Mouse (Mus musculus) midbrain, embryonic 13.5 days (tissue): ENCODE results near the gene Nup214. TPM values are rescaled to one million over a fixed set of nuclear protein-coding genes. Genes with fewer than 3 reads are reported as not detected.
A peak's percentile ranks its signal among the peaks of the same experiment; 100 is the strongest.

Source experiments
- ATAC-seq: fragments of 200-750 bp; cut with Nextera tagmentation; 2 replicates; pipeline ENCODE4 v1.8.0; 2017; ENCODE audit warnings: mild to moderate bottlenecking, moderate TSS enrichment, moderate library complexity
- H3K27ac ChIP-seq: fragments of 300-500 bp; sonication (generic); 2 replicates; pipeline ENCODE4 v1.5.1; 2015; ENCODE audit warnings: inconsistent platforms, mild to moderate bottlenecking, moderate library complexity
- H3K27me3 ChIP-seq: fragments of 300-500 bp; sonication (generic); 2 replicates; pipeline ENCODE4 v1.6.1; 2015; ENCODE audit warnings: mild to moderate bottlenecking, inconsistent platforms
- H3K36me3 ChIP-seq: fragments of 300-500 bp; sonication (generic); 2 replicates; pipeline ENCODE4 v1.6.1; 2015; ENCODE audit warnings: mild to moderate bottlenecking, inconsistent platforms
- H3K4me1 ChIP-seq: fragments of 300-500 bp; sonication (generic); replicated peaks from 2 replicates; pipeline ENCODE4 v1.6.1; 2015; ENCODE audit warnings: inconsistent platforms
- H3K4me2 ChIP-seq: fragments of 300-500 bp; sonication (generic); replicated peaks from 2 replicates; pipeline ENCODE4 v1.6.1; 2015; ENCODE audit warnings: moderate library complexity, mild to moderate bottlenecking, inconsistent platforms
- H3K4me3 ChIP-seq: fragments of 300-500 bp; sonication (generic); replicated peaks from 2 replicates; pipeline ENCODE4 v1.5.1; 2015; ENCODE audit warnings: mild to moderate bottlenecking, inconsistent platforms
- H3K9ac ChIP-seq: fragments of 300-500 bp; sonication (generic); replicated peaks from 2 replicates; pipeline ENCODE4 v1.6.1; 2015; ENCODE audit warnings: mild to moderate bottlenecking, inconsistent platforms
- H3K9me3 ChIP-seq: fragments of 300-500 bp; sonication (generic); 2 replicates; pipeline ENCODE4 v1.6.1; 2016; ENCODE audit warnings: mild to moderate bottlenecking, inconsistent platforms
- WGBS: fragments of 180-500 bp; shearing (Covaris S2); methylation state at CpG from one replicate; pipeline ENCODE4 v1.1.7; 2015; 5-methylcytosine and 5-hydroxymethylcytosine counted together
- polyA plus RNA-seq: library from polyadenylated mRNA; unstranded; fragments of >200 nt; fragmentation: Nextera tagmentation; extraction: Ambion mirVana; gene quantifications from 2 replicates; pipeline ENCODE4 v1.2.1, GENCODE M21; 2015

The Nup214 gene
- 84.5 and 91.4 TPM in 2 replicates for polyA plus RNA-seq

DNA sequence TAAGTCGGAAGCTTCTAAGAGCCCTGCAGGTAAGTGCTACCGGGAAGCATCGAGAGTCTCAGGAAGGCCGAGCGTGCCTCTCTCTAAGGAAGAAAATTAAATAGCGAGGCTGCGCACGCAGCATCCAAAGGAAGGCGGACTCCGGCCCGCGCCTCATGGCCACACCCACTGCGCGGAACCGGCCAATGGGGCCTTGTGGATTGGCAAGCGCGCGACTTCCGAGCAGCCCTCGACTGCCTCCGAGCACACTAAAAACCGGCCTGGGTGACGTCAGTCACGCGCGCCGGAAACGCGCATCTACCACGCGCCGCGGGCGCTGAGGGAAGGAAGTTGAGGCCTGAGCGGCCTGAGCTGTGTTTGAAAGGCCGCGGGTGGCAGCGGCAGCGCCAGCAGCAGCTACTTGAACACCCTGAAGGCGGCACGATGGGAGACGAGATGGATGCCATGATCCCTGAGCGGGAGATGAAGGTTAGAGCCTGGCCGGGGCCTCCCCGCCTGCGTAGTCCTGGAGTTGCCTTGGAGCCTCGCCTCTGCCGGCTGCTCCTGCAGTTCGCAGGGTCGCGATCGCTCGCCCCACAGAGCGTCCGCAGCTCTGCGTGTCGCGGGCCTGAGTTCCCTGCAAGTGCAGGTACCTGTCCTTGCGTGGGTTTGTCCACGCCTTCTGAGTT lies at the start of gene Nup214:
Gene Nup214 (plus strand): TSS at position 296 of the 668 bp plus-strand sequence.
- H3K9ac ChIP-seq = peak within 1 kb of the TSS; percentile 95
- H3K4me3 ChIP-seq = peak within 1 kb of the TSS; percentile 98
- peak; percentile 99 for ATAC-seq
- under 1% methylated on average over 60 of the region's 60 CpGs for WGBS
- peaks cover 18% of the 10 kb centered on the region for H3K4me1 ChIP-seq
- H3K9me3 ChIP-seq = no peaks in the 10 kb centered on the region
- peaks cover 47% of the 10 kb centered on the region for H3K36me3 ChIP-seq
- peak within 1 kb of the TSS; percentile 75 for H3K27ac ChIP-seq
- no peaks in the 10 kb centered on the region for H3K27me3 ChIP-seq
- H3K4me2 ChIP-seq = peak within 1 kb of the TSS; percentile 98

DNA sequence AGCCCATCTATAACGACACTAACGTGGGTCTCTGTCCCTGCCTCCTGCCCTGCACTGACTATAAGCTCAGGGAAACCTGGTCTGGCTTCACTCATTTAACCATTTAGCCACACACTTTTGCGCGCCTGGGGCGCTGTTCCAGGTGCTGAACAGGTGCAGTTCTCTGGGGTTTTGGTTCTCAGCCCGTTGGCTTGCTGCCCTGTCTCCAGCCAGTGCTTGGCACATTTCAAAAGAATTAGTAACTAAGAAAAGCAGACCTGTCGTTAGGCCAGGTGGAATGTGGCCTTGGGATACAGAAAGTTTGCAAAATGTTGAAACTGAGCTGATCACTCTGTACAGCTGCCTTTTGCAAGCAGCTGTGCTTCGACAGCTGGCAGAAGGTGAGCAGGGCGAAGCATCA lies 49.4 kb upstream of the Nup214 start:
- Histone ChIP-seq H3K9me3 (no peaks in the 10 kb centered on the region), H3K27ac (no peak overlapping the region), H3K4me2 (no peak overlapping the region), H3K36me3 (no peaks in the 10 kb centered on the region), H3K9ac (no peak overlapping the region), H3K27me3 (no peaks in the 10 kb centered on the region), H3K4me3 (no peak overlapping the region), H3K4me1 (peaks cover 10% of the 10 kb centered on the region; the same call in 1 of the 2 replicates)
- ATAC-seq = no peak
- WGBS = 39% methylated on average over 9 of the region's 9 CpGs

DNA sequence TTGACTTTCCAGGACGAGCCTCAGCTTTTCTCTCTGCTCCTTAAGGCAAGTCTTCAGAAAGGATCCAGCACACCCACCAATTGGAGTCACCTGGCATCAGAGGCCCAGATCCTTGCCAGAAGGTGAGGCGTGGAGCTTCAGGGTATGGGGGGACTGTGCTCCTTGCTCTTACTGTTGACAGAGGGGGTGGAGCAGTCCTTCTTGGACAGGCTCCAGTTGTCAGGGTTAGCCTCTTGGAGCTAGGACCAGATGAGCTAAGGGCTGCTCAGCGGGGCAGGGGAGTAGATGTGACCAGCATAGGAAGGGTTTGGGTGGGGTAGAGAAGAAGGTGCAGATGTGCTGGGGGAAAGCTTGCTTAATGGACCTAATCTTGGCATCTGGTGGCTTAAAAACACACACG lies 48.3 kb upstream of the Nup214 start:
- 61% methylated on average over 4 of the region's 4 CpGs for WGBS
- H3K9ac ChIP-seq = no peak overlapping the region

DNA sequence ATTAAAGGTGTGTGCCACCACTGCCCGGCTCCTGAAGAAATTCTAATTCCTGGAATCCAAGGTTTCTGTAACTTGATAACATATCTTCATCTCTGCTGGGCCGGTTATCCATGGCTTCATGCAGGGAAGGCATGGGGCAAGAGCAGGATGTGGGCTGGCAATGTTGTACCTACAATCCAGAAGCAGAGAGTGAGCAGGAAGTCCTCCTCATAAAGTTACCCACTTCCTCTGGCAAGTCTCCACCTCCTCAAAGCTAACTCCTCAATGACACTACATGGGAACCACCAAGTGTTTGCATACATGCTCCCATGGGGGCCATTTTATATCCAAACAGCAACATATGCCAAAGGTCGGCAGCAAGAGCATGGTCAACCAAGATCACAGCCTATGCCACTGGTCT lies 44.6 kb upstream of the Nup214 start:
- H3K4me2 ChIP-seq = no peak overlapping the region
- H3K27ac ChIP-seq = no peak overlapping the region
- no peaks in the 10 kb centered on the region for H3K4me1 ChIP-seq
- WGBS = 88% methylated on average over 3 of the region's 3 CpGs
- H3K36me3 ChIP-seq = no peaks in the 10 kb centered on the region
- H3K9me3 ChIP-seq = no peaks in the 10 kb centered on the region
- H3K27me3 ChIP-seq = no peaks in the 10 kb centered on the region
- no peak overlapping the region for H3K9ac ChIP-seq
- ATAC-seq = no peak
- no peak overlapping the region for H3K4me3 ChIP-seq

More for the DNA sequence above, 48.3 kb upstream of the Nup214 start:
- no peak overlapping the region for H3K4me3 ChIP-seq
- peaks cover 4% of the 10 kb centered on the region; the same call in 1 of the 2 replicates for H3K4me1 ChIP-seq
- H3K4me2 ChIP-seq = no peak overlapping the region
- H3K27me3 ChIP-seq = no peaks in the 10 kb centered on the region
- ATAC-seq = no peak
- no peaks in the 10 kb centered on the region for H3K36me3 ChIP-seq
- no peaks in the 10 kb centered on the region for H3K9me3 ChIP-seq
- H3K27ac ChIP-seq = no peak overlapping the region

DNA sequence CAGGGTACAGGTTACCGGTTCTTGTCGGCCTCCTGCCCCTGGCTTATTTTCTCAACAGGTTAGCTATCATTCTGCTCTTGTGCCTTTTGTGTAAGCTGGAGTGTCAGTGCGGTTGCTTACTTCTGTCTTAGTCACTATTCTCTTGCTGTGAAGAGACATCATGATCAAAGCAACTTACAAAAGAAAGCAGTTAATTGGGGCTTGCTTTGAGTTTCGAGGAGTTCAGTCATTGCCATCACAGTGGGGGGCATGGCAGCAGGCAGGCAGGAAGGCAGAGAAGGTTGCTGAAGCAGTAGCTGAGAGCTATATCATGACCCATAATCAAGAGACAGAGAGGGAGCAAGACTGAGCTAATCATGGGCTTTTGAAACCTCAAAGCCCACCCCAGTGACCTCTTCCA lies 39.7 kb upstream of the Nup214 start:
- H3K9ac ChIP-seq = no peak overlapping the region
- no peak for ATAC-seq

DNA sequence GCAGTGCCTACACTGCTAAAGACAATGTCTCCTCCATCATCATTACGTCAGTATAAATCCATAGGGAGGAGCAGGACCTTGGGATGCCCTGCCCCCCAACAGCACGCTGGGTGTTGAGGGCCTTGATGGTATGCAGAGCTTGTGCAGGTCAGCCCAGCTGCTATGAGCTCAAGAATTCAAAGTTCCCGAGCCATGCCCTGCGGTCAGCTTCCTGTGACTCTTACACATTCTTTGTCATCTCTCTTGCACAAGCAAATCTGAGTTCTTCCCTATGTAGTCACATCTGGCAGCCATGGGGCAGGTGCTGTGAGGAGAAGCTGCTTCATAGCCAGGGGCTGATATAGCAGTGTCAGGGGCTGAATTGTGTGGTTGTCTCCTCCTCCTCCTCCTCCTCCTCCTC lies 39.2 kb upstream of the Nup214 start:
- ATAC-seq = no peak
- Histone ChIP-seq H3K4me1 (no peaks in the 10 kb centered on the region), H3K36me3 (no peaks in the 10 kb centered on the region), H3K9ac (no peak overlapping the region), H3K4me3 (no peak overlapping the region), H3K9me3 (no peaks in the 10 kb centered on the region), H3K27me3 (no peaks in the 10 kb centered on the region), H3K27ac (no peak overlapping the region), H3K4me2 (no peak overlapping the region)
- WGBS = 64% methylated on average over 4 of the region's 4 CpGs

More for the DNA sequence above, 39.7 kb upstream of the Nup214 start:
- Histone ChIP-seq H3K4me2 (no peak overlapping the region), H3K27me3 (no peaks in the 10 kb centered on the region), H3K9me3 (no peaks in the 10 kb centered on the region), H3K27ac (no peak overlapping the region), H3K4me1 (no peaks in the 10 kb centered on the region), H3K36me3 (no peaks in the 10 kb centered on the region), H3K4me3 (no peak overlapping the region)
- WGBS = 39% methylated on average over 4 of the region's 4 CpGs

DNA sequence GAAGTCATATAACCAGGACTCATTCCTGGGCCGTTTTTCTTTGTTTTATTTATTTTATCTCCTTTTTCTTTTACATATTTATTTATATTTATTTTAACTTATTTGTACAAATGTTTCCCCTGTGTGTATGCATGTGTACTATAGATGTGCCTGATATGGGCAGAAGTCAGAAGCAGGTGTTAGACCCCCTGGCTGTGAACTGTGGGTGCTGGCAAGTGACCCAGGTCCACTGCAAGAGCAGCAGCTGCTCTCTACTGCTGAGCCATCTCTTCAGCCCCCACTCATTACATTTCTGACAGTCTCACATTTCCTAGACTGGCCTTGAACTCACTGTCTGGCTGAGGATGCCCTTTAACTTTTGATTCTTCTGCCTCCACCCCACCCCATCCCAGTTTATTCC lies 35.9 kb upstream of the Nup214 start:
- H3K27ac ChIP-seq = no peak overlapping the region
- ATAC-seq = no peak
- H3K4me3 ChIP-seq = no peak overlapping the region
- H3K36me3 ChIP-seq = no peaks in the 10 kb centered on the region
- no peak overlapping the region for H3K4me2 ChIP-seq
- no peaks in the 10 kb centered on the region for H3K4me1 ChIP-seq
- H3K9ac ChIP-seq = no peak overlapping the region
- H3K9me3 ChIP-seq = no peaks in the 10 kb centered on the region
- WGBS = 90% methylated on average over 1 of the region's 1 CpGs
- no peaks in the 10 kb centered on the region for H3K27me3 ChIP-seq

DNA sequence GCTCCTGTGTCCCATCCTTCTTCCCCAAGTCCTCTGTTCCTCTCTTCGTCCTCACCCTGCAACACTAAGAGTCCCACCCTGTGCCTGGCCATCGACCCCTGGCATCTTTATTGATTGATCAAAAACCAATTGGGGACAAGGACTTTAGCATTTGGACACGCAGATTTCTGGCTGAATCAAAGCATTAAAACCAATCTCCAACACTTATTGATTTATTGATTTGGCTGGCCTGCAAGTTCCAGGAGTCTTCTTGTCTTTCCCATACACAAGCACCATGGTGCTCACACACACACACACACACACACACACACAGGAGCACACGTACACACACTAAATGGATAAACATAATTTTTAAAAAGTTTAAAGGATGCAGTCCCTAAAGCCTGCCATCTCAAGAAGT lies 31.2 kb upstream of the Nup214 start:
- H3K4me3 ChIP-seq = no peak overlapping the region
- H3K9ac ChIP-seq = no peak overlapping the region
- H3K27me3 ChIP-seq = peaks cover 3% of the 10 kb centered on the region; the same call in 1 of the 2 replicates
- no peaks in the 10 kb centered on the region for H3K9me3 ChIP-seq
- H3K27ac ChIP-seq = no peak overlapping the region
- H3K36me3 ChIP-seq = no peaks in the 10 kb centered on the region
- no peaks in the 10 kb centered on the region for H3K4me1 ChIP-seq
- no peak for ATAC-seq
- H3K4me2 ChIP-seq = no peak overlapping the region
- WGBS = 78% methylated on average over 4 of the region's 4 CpGs

DNA sequence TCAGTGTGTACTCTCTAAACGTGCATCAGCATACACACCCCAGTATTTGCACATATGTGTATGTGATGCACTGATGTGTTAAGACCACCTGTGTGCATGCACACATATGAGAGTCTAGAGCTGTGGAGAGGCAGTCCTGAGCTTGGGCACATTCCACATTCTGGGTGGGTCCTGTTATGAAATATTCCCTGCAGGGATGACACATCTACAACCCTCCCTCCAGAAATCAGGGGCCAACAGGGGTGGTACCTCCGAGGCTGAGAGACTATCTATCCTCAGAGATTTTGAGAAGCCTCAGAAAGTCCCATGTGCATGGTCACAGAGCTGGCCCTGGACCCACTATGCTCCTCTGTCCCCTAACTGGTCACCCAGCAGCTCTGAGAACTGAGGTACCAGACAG lies 28.7 kb upstream of the Nup214 start:
- H3K27ac ChIP-seq = no peak overlapping the region
- no peak for ATAC-seq
- no peaks in the 10 kb centered on the region for H3K9me3 ChIP-seq
- peaks cover 17% of the 10 kb centered on the region for H3K27me3 ChIP-seq
- H3K4me2 ChIP-seq = no peak overlapping the region
- peaks cover 6% of the 10 kb centered on the region for H3K4me1 ChIP-seq
- 74% methylated on average over 2 of the region's 2 CpGs for WGBS
- H3K4me3 ChIP-seq = no peak overlapping the region
- no peak overlapping the region for H3K9ac ChIP-seq
- no peaks in the 10 kb centered on the region for H3K36me3 ChIP-seq

DNA sequence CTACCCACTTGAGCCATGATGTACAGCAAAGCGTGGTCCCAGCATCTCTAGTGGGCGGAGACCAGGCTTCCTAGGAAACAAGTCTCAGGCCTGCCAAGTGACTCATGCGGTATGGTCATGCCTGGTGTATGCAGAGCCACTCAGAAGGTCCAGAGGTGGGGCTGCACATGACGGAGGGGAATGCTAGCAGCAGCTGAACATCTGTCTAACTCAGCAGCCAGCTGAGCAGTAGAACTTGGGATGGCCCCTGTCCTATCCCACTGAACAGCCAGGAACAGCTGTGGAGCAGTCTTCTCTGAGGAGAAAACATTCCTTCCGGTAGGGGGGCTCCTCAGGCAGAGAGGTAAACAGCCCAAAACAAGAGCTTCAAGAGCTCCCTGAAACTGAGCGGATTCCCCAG lies 25.8 kb upstream of the Nup214 start:
- Histone ChIP-seq H3K27ac (no peak overlapping the region), H3K36me3 (no peaks in the 10 kb centered on the region), H3K4me3 (no peak overlapping the region), H3K9me3 (no peaks in the 10 kb centered on the region), H3K9ac (no peak overlapping the region), H3K27me3 (peaks cover 23% of the 10 kb centered on the region), H3K4me1 (peaks cover 25% of the 10 kb centered on the region), H3K4me2 (no peak overlapping the region)
- WGBS = 82% methylated on average over 6 of the region's 6 CpGs
- no peak for ATAC-seq

DNA sequence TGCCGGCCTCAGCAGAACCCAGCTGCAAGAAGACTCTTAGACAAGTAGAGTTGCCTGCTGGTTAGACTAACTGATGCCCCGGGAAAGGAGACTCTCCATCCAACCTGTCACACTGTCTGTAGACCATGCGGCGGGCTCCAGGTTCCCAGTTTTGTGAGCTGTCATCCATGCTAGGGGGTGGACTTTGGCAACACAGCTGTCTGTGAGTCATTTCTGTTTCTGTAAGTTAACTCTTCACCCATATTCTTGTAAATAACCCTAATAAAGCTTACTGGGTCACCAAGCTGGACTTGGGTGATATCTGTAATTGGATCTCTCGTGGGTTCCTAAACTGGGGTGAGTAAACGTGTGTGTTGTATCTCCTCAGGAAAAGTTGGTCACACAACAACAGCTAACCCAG lies 25.4 kb upstream of the Nup214 start:
- Histone ChIP-seq H3K9ac (no peak overlapping the region), H3K9me3 (no peaks in the 10 kb centered on the region), H3K4me3 (no peak overlapping the region), H3K4me1 (peaks cover 25% of the 10 kb centered on the region), H3K27me3 (peaks cover 23% of the 10 kb centered on the region), H3K36me3 (no peaks in the 10 kb centered on the region), H3K27ac (no peak overlapping the region), H3K4me2 (no peak overlapping the region)
- ATAC-seq = no peak
- WGBS = 75% methylated on average over 6 of the region's 6 CpGs

DNA sequence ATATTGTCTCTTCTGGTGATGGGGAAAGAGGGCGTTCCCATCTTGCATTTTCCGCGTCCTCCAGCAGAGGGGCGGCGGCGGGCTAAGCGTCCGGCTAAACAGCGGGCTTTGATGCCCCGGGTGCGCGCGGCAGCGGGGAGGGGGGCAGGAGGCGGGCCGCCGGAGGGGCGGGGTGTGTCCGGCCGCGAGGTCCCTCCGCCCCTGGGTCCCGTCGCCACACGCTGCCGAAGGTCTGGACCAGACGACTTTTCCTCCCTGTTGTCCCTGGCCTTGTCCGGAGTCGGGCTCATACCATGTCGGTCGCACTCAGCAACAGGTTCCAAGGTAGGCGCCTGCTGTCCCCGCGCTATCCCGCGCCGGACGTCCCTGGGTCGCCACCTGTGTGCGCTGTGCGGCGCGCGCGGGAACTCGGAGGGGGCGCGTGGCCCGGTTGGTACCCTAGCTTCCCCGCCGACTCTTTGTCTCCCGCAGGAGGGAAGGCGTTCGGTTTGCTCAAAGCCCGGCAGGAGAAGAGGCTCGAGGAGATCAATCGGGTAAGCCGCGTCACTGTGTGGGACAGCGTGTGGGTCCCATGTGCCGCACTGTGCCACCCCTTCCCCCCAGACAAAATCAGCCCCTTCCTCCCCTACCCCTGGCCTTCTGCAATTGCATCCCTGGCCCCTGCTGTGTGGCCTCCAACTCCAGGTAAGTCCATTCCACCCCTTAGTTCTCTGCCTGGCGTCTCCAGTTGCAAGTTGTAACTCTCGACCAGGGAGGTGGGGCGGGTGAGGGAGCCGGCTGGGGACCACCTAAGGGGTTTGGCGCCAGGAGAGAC lies 24.0 kb upstream of the Nup214 start, which contains the start of gene Aif1l:
Gene Aif1l (plus strand): TSS at position 82 of the 814 bp plus-strand sequence.
- H3K4me2 ChIP-seq = peak within 1 kb of the TSS; percentile 94
- peak; percentile 77 for ATAC-seq
- H3K36me3 ChIP-seq = no peaks in the 10 kb centered on the region
- H3K27ac ChIP-seq = no peak within 1 kb of the TSS
- H3K4me3 ChIP-seq = peak within 1 kb of the TSS; percentile 73
- H3K27me3 ChIP-seq = peaks cover 20% of the 10 kb centered on the region
- H3K9ac ChIP-seq = peak within 1 kb of the TSS; percentile 77
- no peaks in the 10 kb centered on the region for H3K9me3 ChIP-seq
- peaks cover 25% of the 10 kb centered on the region for H3K4me1 ChIP-seq
- WGBS = 1% methylated on average over 61 of the region's 66 CpGs
